Comparison of ENCODE assay signal across 15 mouse cellular contexts in genomic region chr17:7237706-7238105, GRCm38 (mm10).
"Had no signal": no experiment of that assay in that cellular context is flagged by ENCODE, and none has a peak within 500 bp of the region (broad histone marks: within the 10 kb centered on the region; RNA-seq: fewer than 3 reads in every experiment).

No protein-coding gene starts in this region.

- DNase-seq: kidney, adult 2 months; layer of hippocampus, adult 9-11 months; liver, postnatal 0 days; lung, embryonic 14.5 days; midbrain, embryonic 14.5 days; thymus, postnatal 25 days had no signal

- H3K9me3 ChIP-seq: limb, embryonic 12.5 days; limb, embryonic 15.5 days had no signal

- H3K4me2 ChIP-seq: limb, embryonic 12.5 days; limb, embryonic 15.5 days; liver, embryonic 11.5 days; lung, embryonic 14.5 days; midbrain, embryonic 11.5 days had no signal

- H3K27me3 ChIP-seq: limb, embryonic 12.5 days; limb, embryonic 15.5 days had no signal

- H3K4me3 ChIP-seq: layer of hippocampus, adult 2 months; limb, embryonic 12.5 days; limb, embryonic 15.5 days had no signal

- ATAC-seq: liver, postnatal 0 days; lung, postnatal 0 days had no signal

- H3K9ac ChIP-seq: limb, embryonic 12.5 days; limb, embryonic 15.5 days; liver, embryonic 14.5 days; liver, postnatal 0 days; lung, embryonic 14.5 days had no signal

- H3K27ac ChIP-seq: kidney, postnatal 0 days; layer of hippocampus, adult 2 months; limb, embryonic 12.5 days; limb, embryonic 15.5 days; liver, embryonic 14.5 days; macrophage had no signal

- H3K4me1 ChIP-seq: limb, embryonic 12.5 days; limb, embryonic 15.5 days had no signal
